Mouse (Mus musculus): ENCODE data around the gene Tet2. TPM values are rescaled to one million over a fixed set of nuclear protein-coding genes. Genes with fewer than 3 reads are reported as not detected.

The Tet2 gene
- polyA plus RNA-seq, 2 experiments: 2.4 to 2.5 TPM

DNA sequence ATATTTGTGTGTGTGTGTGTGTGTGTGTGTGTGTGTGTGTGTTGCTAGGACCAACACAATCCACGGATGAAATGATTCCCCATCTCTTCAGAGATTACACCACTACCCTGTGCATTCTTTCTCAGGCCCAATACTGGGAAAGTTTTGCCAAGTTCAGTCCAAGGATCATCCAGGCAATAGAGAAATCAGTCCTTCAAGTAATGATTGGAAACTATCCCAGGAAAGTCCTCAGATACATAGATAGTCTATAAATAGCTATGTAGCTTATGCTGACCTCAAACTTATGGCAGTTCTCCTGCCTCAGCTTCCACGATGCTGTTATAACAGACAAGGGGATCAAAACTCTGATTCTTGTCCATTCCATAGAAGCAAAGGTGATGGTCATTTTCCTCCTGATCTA lies 13.8 kb downstream of the Tet2 start:
- H3K27ac ChIP-seq: no peak overlapping the region
- no peaks in the 10 kb centered on the region; a peak in 1 of 4 replicates for H3K4me1 ChIP-seq (replicated peaks; ENCODE audit: control insufficient read depth in 2 of 2, insufficient read depth in 2 of 2, low read length in 1 of 2)
- ATAC-seq (ENCODE audit: insufficient read depth) (no peak), DNase-seq (ENCODE audit: low read depth in 3 of 3, low spot score in 3 of 3) (no peak)
- H3K9me3 ChIP-seq (ENCODE audit: control insufficient read depth, low read length): no peaks in the 10 kb centered on the region
- H3K27me3 ChIP-seq (ENCODE audit: control insufficient read depth, insufficient read depth, low read length): no peaks in the 10 kb centered on the region
- H3K4me2 ChIP-seq (ENCODE audit: low read depth): no peak overlapping the region
- WGBS (ENCODE audit: insufficient replicate concordance): 35% methylated on average over 2 of the region's 2 CpGs
- TF ChIP-seq CTCF (IDR thresholded peaks at IDR 0.05; ENCODE audit: low read depth) (no peak), EP300 (IDR thresholded peaks at IDR 0.05; ENCODE audit: low read depth) (no peak)
- H3K4me3 ChIP-seq (ENCODE audit: insufficient read depth in 1 of 2, low read depth in 2 of 2, low read length in 2 of 2): no peak overlapping the region
- H3K36me3 ChIP-seq (replicated peaks; ENCODE audit: control insufficient read depth, insufficient read depth, low read depth): no peaks in the 10 kb centered on the region
- H3K9ac ChIP-seq (replicated peaks): no peak overlapping the region

- Histone ChIP-seq H3K4me2 (ENCODE audit: low read depth) (no peak overlapping the region), H3K9ac (replicated peaks) (no peak overlapping the region), H3K36me3 (replicated peaks; ENCODE audit: control insufficient read depth, insufficient read depth, low read depth) (no peaks in the 10 kb centered on the region), H3K4me1 (replicated peaks; ENCODE audit: control insufficient read depth in 2 of 2, insufficient read depth in 2 of 2, low read length in 1 of 2) (no peaks in the 10 kb centered on the region; a peak in 1 of 4 replicates), H3K4me3 (ENCODE audit: insufficient read depth in 1 of 2, low read depth in 2 of 2, low read length in 2 of 2) (no peak overlapping the region), H3K9me3 (ENCODE audit: control insufficient read depth, low read length) (no peaks in the 10 kb centered on the region), H3K27ac (no peak overlapping the region), H3K27me3 (ENCODE audit: control insufficient read depth, insufficient read depth, low read length) (no peaks in the 10 kb centered on the region)
- TF ChIP-seq CTCF (IDR thresholded peaks at IDR 0.05; ENCODE audit: low read depth) (no peak), EP300 (IDR thresholded peaks at IDR 0.05; ENCODE audit: low read depth) (no peak)
- DNase-seq (ENCODE audit: low read depth in 3 of 3, low spot score in 3 of 3) (no peak), ATAC-seq (ENCODE audit: insufficient read depth) (no peak)
- WGBS (ENCODE audit: insufficient replicate concordance): 9% methylated on average over 3 of the region's 3 CpGs
These were observed 14.3 kb downstream of the Tet2 start for GRCm38 (mm10) chr3:133530664-133531063.

GRCm38 (mm10) chr3:133526119-133526723 lies 18.7 kb downstream of the Tet2 start:
- H3K36me3 ChIP-seq (replicated peaks; ENCODE audit: control insufficient read depth, insufficient read depth, low read depth): no peaks in the 10 kb centered on the region
- ATAC-seq (ENCODE audit: insufficient read depth): no peak
- H3K27me3 ChIP-seq (ENCODE audit: control insufficient read depth, insufficient read depth, low read length): no peaks in the 10 kb centered on the region
- H3K9ac ChIP-seq (replicated peaks): no peak overlapping the region
- no peaks in the 10 kb centered on the region for H3K4me1 ChIP-seq (replicated peaks; ENCODE audit: control insufficient read depth in 2 of 2, insufficient read depth in 2 of 2, low read length in 1 of 2)
- H3K4me3 ChIP-seq (ENCODE audit: insufficient read depth in 1 of 2, low read depth in 2 of 2, low read length in 2 of 2): no peak overlapping the region
- H3K4me2 ChIP-seq (ENCODE audit: low read depth): no peak overlapping the region
- TF ChIP-seq EP300 (IDR thresholded peaks at IDR 0.05; ENCODE audit: low read depth): no peak
- TF ChIP-seq CTCF (IDR thresholded peaks at IDR 0.05; ENCODE audit: low read depth): no peak
- H3K27ac ChIP-seq: no peak overlapping the region
- no peaks in the 10 kb centered on the region for H3K9me3 ChIP-seq (ENCODE audit: control insufficient read depth, low read length)
- no peak for DNase-seq (ENCODE audit: low read depth in 3 of 3, low spot score in 3 of 3)
- WGBS (ENCODE audit: insufficient replicate concordance): 25% methylated on average over 4 of the region's 4 CpGs

DNA sequence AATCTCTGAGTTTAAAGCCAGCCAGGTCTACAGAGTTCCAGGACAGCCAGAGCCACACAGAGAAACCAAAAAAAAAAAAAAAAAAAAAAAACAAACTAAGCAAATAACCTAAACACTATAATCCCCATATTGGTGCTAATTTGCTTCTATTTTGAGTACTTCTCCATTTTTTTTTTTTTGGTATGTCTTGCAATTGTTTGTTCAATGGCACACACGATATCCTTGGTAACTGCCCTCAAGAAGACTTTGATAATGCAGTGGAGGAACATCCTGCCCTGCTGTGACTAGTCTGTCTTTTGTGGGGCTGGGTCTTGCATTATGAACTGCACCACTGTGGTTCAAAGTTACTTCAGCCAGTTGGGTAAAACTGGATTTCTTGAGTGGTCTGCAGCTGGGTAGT lies 19.4 kb downstream of the Tet2 start:
- ATAC-seq (ENCODE audit: insufficient read depth) (no peak), DNase-seq (ENCODE audit: low read depth in 3 of 3, low spot score in 3 of 3) (no peak)
- H3K9ac ChIP-seq (replicated peaks): no peak overlapping the region
- no peak overlapping the region for H3K27ac ChIP-seq
- no peaks in the 10 kb centered on the region for H3K4me1 ChIP-seq (replicated peaks; ENCODE audit: control insufficient read depth in 2 of 2, insufficient read depth in 2 of 2, low read length in 1 of 2)
- no peaks in the 10 kb centered on the region for H3K36me3 ChIP-seq (replicated peaks; ENCODE audit: control insufficient read depth, insufficient read depth, low read depth)
- H3K27me3 ChIP-seq (ENCODE audit: control insufficient read depth, insufficient read depth, low read length): no peaks in the 10 kb centered on the region
- no peaks in the 10 kb centered on the region for H3K9me3 ChIP-seq (ENCODE audit: control insufficient read depth, low read length)
- H3K4me2 ChIP-seq (ENCODE audit: low read depth): no peak overlapping the region
- no peak for TF ChIP-seq CTCF (IDR thresholded peaks at IDR 0.05; ENCODE audit: low read depth)
- no peak overlapping the region for H3K4me3 ChIP-seq (ENCODE audit: insufficient read depth in 1 of 2, low read depth in 2 of 2, low read length in 2 of 2)
- 13% methylated on average over 1 of the region's 1 CpGs for WGBS (ENCODE audit: insufficient replicate concordance)

DNA sequence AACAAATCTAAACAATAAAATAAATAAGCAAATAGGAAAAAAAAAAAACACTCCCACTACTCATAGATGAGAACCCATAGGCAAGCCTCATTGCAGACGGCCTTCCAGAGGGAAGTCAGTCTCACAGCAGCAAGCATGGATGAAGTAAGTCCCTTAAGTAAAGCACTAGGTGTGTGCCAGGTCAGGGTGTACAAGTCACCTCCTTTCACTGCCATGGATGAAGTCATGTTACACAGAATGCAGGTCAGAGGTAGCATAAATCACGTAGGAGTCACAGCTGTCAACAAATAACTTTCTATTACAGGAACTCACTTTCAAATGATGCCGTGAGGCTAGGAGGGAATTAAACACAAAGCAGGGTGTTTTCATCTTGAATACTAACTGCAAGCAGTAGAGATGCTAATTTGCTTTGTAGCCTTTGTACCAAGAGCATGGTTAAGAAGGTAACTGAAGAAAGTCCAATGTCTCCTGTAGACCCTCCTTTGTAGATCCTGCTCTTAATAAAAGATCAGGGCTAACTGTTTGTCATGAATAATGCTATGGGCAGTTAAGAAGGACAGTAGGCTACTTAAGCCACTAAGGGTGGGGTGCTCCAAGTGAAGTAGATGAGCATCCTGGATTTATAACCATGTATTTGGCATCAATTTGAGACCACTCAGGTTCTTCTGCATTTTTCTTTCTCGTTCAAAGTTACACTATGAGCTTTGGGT lies 20.4 kb downstream of the Tet2 start:
- no peak for TF ChIP-seq EP300 (IDR thresholded peaks at IDR 0.05; ENCODE audit: low read depth)
- no peak for TF ChIP-seq CTCF (IDR thresholded peaks at IDR 0.05; ENCODE audit: low read depth)
- ATAC-seq (ENCODE audit: insufficient read depth) (no peak), DNase-seq (ENCODE audit: low read depth in 3 of 3, low spot score in 3 of 3) (no peak)
- Histone ChIP-seq H3K36me3 (replicated peaks; ENCODE audit: control insufficient read depth, insufficient read depth, low read depth) (no peaks in the 10 kb centered on the region), H3K4me2 (ENCODE audit: low read depth) (no peak overlapping the region), H3K4me1 (replicated peaks; ENCODE audit: control insufficient read depth in 2 of 2, insufficient read depth in 2 of 2, low read length in 1 of 2) (no peaks in the 10 kb centered on the region), H3K4me3 (ENCODE audit: insufficient read depth in 1 of 2, low read depth in 2 of 2, low read length in 2 of 2) (no peak overlapping the region), H3K27ac (no peak overlapping the region), H3K9ac (replicated peaks) (no peak overlapping the region), H3K27me3 (ENCODE audit: control insufficient read depth, insufficient read depth, low read length) (no peaks in the 10 kb centered on the region), H3K9me3 (ENCODE audit: control insufficient read depth, low read length) (no peaks in the 10 kb centered on the region)
- WGBS (ENCODE audit: insufficient replicate concordance): 70% methylated on average over 4 of the region's 4 CpGs

Data from liver, embryonic 14.5 days (tissue).